Mouse (Mus musculus): ENCODE data around the gene Abhd5.

GRCm38 (mm10) chr9:122372506-122372905 lies 21.1 kb downstream of the Abhd5 start:
- no peak for TF ChIP-seq CTCF (IDR thresholded peaks at IDR 0.05)
- TF ChIP-seq EP300 (IDR thresholded peaks at IDR 0.05) = no peak

Measured in lung, postnatal 0 days (tissue).